Mouse (Mus musculus) 3T3-L1 (cell line): ENCODE measurements at regions not wholly inside any gene's neighbourhood (a gene's known extent, or its start where the extent isn't known, plus 50 kb on each side); places are given as distances from the start of the nearest gene placed in this dataset.

Experiments
- DNase-seq: peaks from one replicate; pipeline ENCODE4 v3.0.0-alpha.2; 2015; ENCODE audit warnings: low read depth, low spot score

- DNase-seq, result no peak
Measured at GRCm38 (mm10) chr19:30433141-30433540, 116.3 kb downstream of the Dkk1 start.

GRCm38 (mm10) chr19:30435054-30435738, 114.3 kb downstream of the Dkk1 start:
- DNase-seq, result no peak

GRCm38 (mm10) chr19:30450869-30451542, 98.5 kb downstream of the Dkk1 start:
- no peak for DNase-seq

GRCm38 (mm10) chr19:30451543-30451920, 97.9 kb downstream of the Dkk1 start:
- no peak for DNase-seq

GRCm38 (mm10) chr19:30452671-30453070, 96.8 kb downstream of the Dkk1 start:
- no peak for DNase-seq

GRCm38 (mm10) chr19:30483436-30483835, 66.0 kb downstream of the Dkk1 start:
- DNase-seq, result no peak

- DNase-seq, result no peak
Measured at GRCm38 (mm10) chr19:30489786-30490185, 59.7 kb downstream of the Dkk1 start.

GRCm38 (mm10) chr19:30490916-30491315, 58.5 kb downstream of the Dkk1 start:
- DNase-seq, result no peak
